Mouse (Mus musculus) kidney, postnatal 14 days (tissue): Measurements from ENCODE around the gene BC005624.

Experiments used
- DNase-seq: peaks from one replicate; pipeline ENCODE4 v3.0.0; 2022; ENCODE audit warnings: mixed read lengths

BC005624 gene

GRCm38 (mm10) chr2:30927844-30928628 is 54.0 kb downstream of the BC005624 start:
- peak; percentile 85 for DNase-seq

- DNase-seq: no peak
Observed at GRCm38 (mm10) chr2:30927151-30927781, 54.7 kb downstream of the BC005624 start.

GRCm38 (mm10) chr2:30926381-30926780 is 55.6 kb downstream of the BC005624 start:
- DNase-seq: no peak

- DNase-seq: no peak
Observed at GRCm38 (mm10) chr2:30925181-30925580, 56.8 kb downstream of the BC005624 start.

GRCm38 (mm10) chr2:30923099-30923498 is 58.9 kb downstream of the BC005624 start:
- no peak for DNase-seq
